Mouse (Mus musculus) NIH3T3 (cell line): ENCODE measurements around the gene Sirt5.

Experiments
- DNase-seq: peaks from one replicate; pipeline ENCODE4 v3.0.0-alpha.2; 2012; ENCODE audit warnings: low read depth

Gene Sirt5

DNA sequence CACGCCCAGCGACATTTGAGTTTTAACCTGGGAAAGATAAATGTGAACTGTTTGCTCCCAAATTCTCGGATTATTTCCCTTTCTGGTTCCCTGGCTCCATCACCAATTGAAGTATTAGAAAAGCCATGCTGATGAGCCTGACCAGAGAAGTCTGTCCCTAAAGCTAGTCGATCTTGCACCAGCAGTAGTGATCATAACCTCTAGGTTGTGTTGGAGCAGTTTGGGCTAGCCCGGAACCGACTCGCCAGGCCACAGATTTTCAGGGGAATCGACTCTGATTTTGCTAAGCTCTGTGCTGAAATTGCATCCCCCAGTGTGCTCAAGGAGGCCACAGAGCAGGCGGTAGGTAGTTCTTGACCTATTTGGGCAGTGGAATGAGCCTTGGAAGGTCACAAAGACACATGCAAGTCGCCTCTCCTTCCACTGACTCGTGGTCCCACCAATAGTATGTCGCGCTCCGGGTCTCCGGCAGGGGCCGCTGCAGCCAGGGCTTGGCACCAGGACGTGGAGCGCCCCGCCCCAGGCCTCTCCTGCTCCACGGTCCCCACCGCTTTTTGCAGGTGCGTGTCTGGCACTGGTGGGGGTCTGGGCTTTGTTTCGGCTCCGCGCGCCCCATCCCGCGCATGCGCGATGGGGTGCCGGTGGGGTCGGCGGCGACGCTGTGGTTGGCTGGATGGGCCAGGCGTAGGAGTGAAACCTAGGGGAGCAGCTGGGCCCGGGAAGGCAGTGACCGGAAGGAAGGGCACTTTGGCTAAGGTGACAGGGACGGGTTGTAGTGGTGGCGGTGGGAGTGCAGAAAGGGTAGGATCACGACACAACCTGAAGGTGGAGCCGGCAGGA lies at the start of gene Sirt5:
TSS of gene Sirt5 (plus strand) at position 512 of the 840 bp plus-strand sequence.
- peak; percentile 83 for DNase-seq

- DNase-seq = peak; percentile 77
These were observed 47.9 kb upstream of the Sirt5 start for GRCm38 (mm10) chr13:43317411-43317810.

DNA sequence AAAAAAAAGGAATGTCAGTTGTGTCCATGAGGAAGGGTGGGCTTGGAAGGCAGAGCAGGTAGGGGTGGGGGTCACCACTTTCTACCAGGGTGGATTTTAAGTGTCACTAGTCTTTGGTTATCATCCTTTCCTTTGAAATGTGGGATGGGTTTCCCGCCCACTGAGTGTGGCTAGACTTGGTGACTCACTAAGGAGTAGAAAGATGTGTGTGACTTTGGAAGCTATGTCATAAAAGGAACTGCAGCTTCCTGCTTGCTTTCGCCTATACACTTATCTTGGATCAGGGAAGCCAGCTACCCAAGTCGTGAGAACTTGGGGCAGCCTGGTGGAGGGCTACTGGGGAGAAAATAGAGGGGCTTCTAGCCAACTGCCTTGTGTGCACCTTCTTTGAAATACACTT lies 45.9 kb upstream of the Sirt5 start:
- DNase-seq = no peak

GRCm38 (mm10) chr13:43321492-43321891 lies 43.8 kb upstream of the Sirt5 start:
- DNase-seq = peak; percentile 9

GRCm38 (mm10) chr13:43325427-43325826 lies 39.9 kb upstream of the Sirt5 start:
- DNase-seq = no peak

DNA sequence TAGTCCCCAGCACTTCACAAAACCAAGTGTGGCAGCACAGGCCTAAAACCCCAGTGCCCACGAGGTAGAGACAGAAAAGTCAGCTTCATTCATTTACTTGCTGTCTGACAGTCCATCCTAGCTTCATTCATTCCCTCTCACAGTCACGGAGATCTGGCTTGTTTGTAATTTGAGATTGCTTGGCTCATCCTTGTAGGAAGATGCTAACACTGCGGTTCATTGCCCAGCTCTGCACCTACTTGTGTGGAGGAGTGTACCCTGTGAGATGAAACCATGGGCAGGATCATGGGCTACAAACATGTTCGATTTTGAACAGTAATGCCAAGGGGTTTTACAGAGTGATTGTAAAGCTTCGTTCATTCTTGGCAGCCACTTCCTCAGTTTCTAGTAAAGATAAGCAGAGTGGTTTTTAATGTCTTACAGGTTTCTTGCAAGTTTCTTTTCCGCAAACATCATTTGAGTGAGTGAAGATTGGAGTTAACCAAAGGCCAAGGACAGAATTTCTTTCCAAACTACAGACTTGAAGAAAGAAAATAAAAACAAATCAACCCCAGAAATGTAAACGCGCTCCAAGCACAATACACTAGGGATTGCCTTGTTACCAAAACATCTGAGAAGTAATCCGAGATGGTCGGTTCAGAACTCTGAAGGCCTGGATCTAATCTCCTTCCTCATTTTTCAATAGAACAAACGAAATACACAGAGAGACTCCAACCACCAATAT lies 33.4 kb upstream of the Sirt5 start:
- DNase-seq = peak; percentile 84

DNA sequence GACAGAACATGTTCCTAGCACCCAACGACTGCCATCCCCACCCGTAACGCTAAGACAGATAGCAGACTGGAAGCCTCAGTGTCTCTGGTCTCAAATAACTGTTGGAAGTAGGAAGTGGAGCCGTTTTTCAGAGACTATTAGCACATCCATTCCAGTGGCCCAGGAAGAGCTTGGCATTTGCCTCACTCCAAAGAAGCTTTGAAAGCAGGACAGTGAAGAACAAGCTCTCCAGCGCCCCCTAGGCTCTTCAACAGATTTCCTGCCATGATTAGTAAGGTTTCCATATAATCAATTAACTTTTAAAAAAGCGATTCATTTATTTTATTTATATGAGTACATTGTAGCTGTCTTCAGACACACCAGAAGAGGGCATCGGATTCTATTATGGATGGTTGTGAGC lies 32.7 kb upstream of the Sirt5 start:
- DNase-seq = peak; percentile 62

- DNase-seq = peak; percentile 39
These were observed 28.7 kb upstream of the Sirt5 start for GRCm38 (mm10) chr13:43336425-43337221.

DNA sequence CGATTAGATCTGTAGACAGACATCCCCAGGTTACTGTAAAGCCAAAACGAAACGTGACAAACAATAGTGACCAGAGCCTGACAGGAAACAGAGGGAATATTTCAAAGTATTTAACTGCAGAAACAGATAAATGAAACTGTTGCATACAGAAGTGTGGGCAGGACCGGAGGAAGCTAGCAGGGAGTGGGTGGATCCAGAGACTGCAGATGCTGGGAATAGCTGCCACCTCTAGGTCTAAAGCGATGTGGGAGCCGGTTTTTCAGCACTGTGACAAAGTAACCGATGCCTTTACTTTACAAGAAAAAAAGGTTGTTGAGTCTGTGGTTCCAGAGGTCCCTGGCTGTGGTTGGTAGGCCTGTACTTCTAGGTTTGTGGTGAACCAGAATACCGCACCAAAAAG lies 27.3 kb upstream of the Sirt5 start:
- no peak for DNase-seq

DNA sequence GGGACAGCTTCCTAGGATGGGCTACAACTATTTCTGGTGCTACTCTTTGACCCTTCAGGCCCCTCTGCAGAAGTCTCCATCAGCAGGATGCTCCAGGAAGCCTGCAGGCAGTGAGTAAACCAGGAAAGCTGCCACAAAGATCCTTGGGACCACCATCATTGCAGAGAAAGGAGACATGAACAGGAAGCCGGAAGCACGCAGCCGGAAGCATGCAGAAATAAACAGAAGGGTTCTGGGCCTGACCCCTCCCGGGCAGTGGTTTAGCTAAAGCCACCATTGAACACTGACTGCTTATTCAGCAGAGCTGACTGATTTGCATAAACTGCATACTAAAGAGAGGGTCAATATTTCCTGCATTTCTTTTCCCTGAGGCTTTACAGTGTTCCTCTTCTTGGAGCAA lies 26.7 kb upstream of the Sirt5 start:
- no peak for DNase-seq

- DNase-seq = no peak
These were observed 18.5 kb upstream of the Sirt5 start for GRCm38 (mm10) chr13:43346825-43347224.

GRCm38 (mm10) chr13:43349376-43349775 lies 15.9 kb upstream of the Sirt5 start:
- DNase-seq = no peak

GRCm38 (mm10) chr13:43350489-43351169 lies 14.7 kb upstream of the Sirt5 start:
- no peak for DNase-seq

- no peak for DNase-seq
These were observed 11.9 kb upstream of the Sirt5 start for GRCm38 (mm10) chr13:43353356-43353755.

DNA sequence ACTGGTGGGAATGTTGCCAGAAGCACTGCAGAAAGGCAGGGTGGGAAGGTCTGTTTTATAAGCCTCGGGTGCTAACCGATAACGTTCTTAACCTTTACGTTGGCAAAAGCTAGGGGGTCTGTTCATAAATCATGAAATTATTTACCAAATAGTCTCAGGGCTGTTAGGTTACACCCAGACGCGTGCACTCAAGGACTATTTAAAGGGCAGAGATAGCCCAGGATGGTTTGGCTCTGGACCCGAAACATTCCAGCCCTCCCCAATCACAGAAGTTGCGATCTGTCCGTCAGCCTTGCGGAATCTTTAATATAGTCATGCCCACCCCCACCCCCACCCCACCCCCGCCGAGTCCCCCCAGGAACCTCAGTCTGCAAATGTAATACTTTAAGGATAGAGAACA lies 10.9 kb upstream of the Sirt5 start:
- peak; percentile 66 for DNase-seq

DNA sequence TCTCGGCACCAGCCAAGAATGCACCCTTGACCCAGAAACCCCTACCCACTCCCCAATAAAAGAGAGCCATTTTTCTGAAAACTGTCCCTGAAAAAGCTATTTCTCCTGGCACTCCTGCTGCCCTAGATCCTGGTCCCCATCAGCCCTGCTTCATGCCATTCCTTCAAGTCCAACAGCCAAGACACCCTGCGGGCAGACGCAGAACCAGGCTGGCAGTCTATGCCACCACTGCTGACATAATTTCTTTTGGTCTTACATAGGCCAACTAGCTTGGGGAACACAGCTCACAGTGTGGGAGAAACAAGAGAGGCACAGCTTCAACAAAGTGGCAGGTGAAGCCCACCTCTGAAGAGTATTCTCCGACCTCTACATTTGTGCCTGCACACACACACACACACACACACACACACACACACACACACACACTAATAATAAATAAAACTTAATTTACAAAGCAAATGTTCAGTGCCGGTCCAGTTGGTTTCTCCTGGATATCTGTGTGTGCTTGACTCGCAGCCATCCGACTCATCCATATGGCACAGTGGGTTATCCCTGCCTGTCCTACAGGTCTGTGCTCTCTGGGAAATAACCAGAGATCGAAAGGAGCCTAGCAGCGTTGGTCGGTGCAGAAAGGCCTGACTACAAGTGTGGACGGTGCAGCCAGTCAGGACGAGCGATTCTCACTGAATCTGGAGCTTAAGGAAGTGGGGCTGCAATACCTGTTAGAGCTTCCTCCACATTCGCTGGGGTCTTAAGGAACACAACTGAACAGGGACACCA lies 8.8 kb upstream of the Sirt5 start:
- no peak for DNase-seq

GRCm38 (mm10) chr13:43360534-43360933 lies 4.8 kb upstream of the Sirt5 start:
- DNase-seq = no peak

GRCm38 (mm10) chr13:43362353-43362752 lies 2.9 kb upstream of the Sirt5 start:
- peak; percentile 19 for DNase-seq

DNA sequence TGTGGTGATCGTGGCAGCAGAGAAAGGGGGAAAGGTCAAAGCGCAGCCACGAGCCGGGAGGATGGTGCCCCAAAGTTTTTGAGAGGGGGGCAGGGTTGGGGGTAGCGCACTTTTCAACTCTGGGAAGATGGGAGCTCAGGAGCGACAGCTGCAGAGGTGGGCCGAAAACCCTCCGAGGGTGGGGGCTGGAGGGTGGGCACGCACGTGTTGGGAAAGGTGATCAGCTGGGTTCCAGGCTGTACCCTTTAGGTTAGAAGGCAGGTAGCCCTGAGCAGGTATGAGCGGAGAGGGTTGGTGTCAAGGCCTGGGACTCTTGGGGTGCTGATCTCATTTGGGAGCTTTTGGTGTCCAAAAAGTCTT lies 509 bp downstream of the Sirt5 start:
- no peak for DNase-seq

DNA sequence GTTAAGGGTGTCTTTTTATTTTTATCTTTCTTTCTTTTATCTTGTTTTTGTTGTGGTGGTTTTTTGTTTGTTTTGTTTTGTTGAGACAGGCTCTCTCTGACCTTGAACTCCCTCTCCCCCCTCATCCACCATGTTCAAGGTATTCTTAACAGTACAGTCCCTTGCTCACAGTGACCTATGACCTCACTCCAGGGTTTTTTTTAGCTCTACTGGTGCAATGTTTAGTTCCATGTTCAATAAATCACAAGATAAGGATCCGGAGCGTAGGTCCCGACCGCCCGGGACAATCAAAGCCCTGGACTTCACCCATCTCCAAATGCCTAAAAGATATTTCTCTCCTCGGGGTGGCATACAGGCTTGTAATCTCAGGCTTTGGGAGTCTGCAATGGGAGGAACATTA lies 4.8 kb downstream of the Sirt5 start:
- DNase-seq = no peak

GRCm38 (mm10) chr13:43372892-43373291 lies 7.6 kb downstream of the Sirt5 start:
- no peak for DNase-seq
